Mouse (Mus musculus) bone marrow, adult 2 months (tissue): ENCODE data around the gene Tns3. TPM values are rescaled to one million over a fixed set of nuclear protein-coding genes. Genes with fewer than 3 reads are reported as not detected.
A peak's percentile ranks its signal among the peaks of the same experiment; 100 is the strongest.

Experiments used
- H3K27ac ChIP-seq: fragments of 200-500 bp; 2 replicates; pipeline ENCODE4 v1.5.1; 2012; ENCODE audit warnings: low read depth, mild to moderate bottlenecking, control low read depth, inconsistent platforms, low read length; ENCODE audit not compliant: control insufficient read depth, poor library complexity, insufficient read depth
- H3K4me1 ChIP-seq: fragments of 200-500 bp; 2 replicates; pipeline ENCODE4 v1.6.1; 2011; ENCODE audit warnings: low read length; ENCODE audit not compliant: control insufficient read depth, insufficient read depth
- H3K4me3 ChIP-seq: fragments of 200-500 bp; replicated peaks from 2 replicates; pipeline ENCODE3; 2011; ENCODE audit warnings: mild to moderate bottlenecking, low read depth, low read length, control low read depth; ENCODE audit not compliant: control insufficient read depth
- CTCF ChIP-seq: fragments of 200-500 bp; IDR thresholded peaks from 2 replicates; pipeline ENCODE4 v1.5.1; 2011; ENCODE audit warnings: low read length, control low read depth; ENCODE audit not compliant: control insufficient read depth, insufficient read depth
- POLR2A ChIP-seq: fragments of 200-500 bp; IDR thresholded peaks from 2 replicates; pipeline ENCODE4 v1.6.1; 2011; ENCODE audit warnings: low read depth, mild to moderate bottlenecking, control low read depth, low read length, borderline replicate concordance; ENCODE audit not compliant: control insufficient read depth
- WGBS: fragments of 180-500 bp; shearing (Covaris S2); methylation state at CpG from one replicate; pipeline ENCODE4 v1.1.7; 2018; 5-methylcytosine and 5-hydroxymethylcytosine counted together
- polyA plus RNA-seq: library from polyadenylated mRNA; stranded (reverse); fragments of >200 nt; gene quantifications from 2 replicates; pipeline ENCODE4 v1.2.4, GENCODE M21; 2011; ENCODE audit warnings: low replicate concordance; ENCODE audit not compliant: missing spikeins, insufficient read depth, insufficient read length

Gene Tns3
- polyA plus RNA-seq, 1 experiment: 14.9 TPM

- TF ChIP-seq POLR2A (no peak), CTCF (no peak)
- Histone ChIP-seq H3K4me1 (peaks cover 6% of the 10 kb centered on the region), H3K4me3 (no peak overlapping the region), H3K27ac (no peak overlapping the region)
- WGBS: 83% methylated on average over 5 of the region's 5 CpGs
Observed at GRCm38 (mm10) chr11:8699777-8700176, 35.4 kb upstream of the Tns3 start.

- H3K4me1 ChIP-seq: peaks cover 3% of the 10 kb centered on the region
- 32% methylated on average over 3 of the region's 3 CpGs for WGBS
- no peak overlapping the region for H3K4me3 ChIP-seq
- TF ChIP-seq CTCF (no peak), POLR2A (no peak)
- H3K27ac ChIP-seq: no peak overlapping the region
Observed at GRCm38 (mm10) chr11:8697670-8698069, 33.3 kb upstream of the Tns3 start.

- Histone ChIP-seq H3K4me3 (no peak overlapping the region), H3K4me1 (no peaks in the 10 kb centered on the region; the same call in 1 of the 2 replicates), H3K27ac (no peak overlapping the region)
- TF ChIP-seq CTCF (no peak), POLR2A (no peak)
- WGBS: 86% methylated on average over 5 of the region's 5 CpGs
Observed at GRCm38 (mm10) chr11:8694096-8694495, 29.8 kb upstream of the Tns3 start.

- TF ChIP-seq POLR2A (no peak), CTCF (no peak)
- 58% methylated on average over 16 of the region's 16 CpGs for WGBS
- H3K4me1 ChIP-seq: peaks cover 4% of the 10 kb centered on the region
- no peak overlapping the region for H3K27ac ChIP-seq
- H3K4me3 ChIP-seq: no peak overlapping the region
Observed at GRCm38 (mm10) chr11:8692536-8693471, 28.5 kb upstream of the Tns3 start.

- WGBS: 29% methylated on average over 6 of the region's 6 CpGs
- TF ChIP-seq CTCF: no peak
- no peak for TF ChIP-seq POLR2A
- Histone ChIP-seq H3K27ac (no peak overlapping the region), H3K4me1 (peaks cover 4% of the 10 kb centered on the region), H3K4me3 (no peak overlapping the region)
Observed at GRCm38 (mm10) chr11:8692162-8692535, 27.8 kb upstream of the Tns3 start.

- peaks cover 4% of the 10 kb centered on the region for H3K4me1 ChIP-seq
Observed at GRCm38 (mm10) chr11:8691605-8692004, 27.3 kb upstream of the Tns3 start.

GRCm38 (mm10) chr11:8690633-8691032 is 26.3 kb upstream of the Tns3 start:
- Histone ChIP-seq H3K27ac (no peak overlapping the region), H3K4me1 (peaks cover 4% of the 10 kb centered on the region)
- 71% methylated on average over 4 of the region's 4 CpGs for WGBS

More at GRCm38 (mm10) chr11:8691605-8692004, 27.3 kb upstream of the Tns3 start:
- TF ChIP-seq POLR2A (no peak), CTCF (no peak)
- Histone ChIP-seq H3K27ac (no peak overlapping the region), H3K4me3 (no peak overlapping the region)
- 58% methylated on average over 4 of the region's 4 CpGs for WGBS

GRCm38 (mm10) chr11:8689515-8689914 is 25.2 kb upstream of the Tns3 start:
- Histone ChIP-seq H3K27ac (peak overlapping the region; percentile 72), H3K4me1 (peaks cover 8% of the 10 kb centered on the region), H3K4me3 (peak overlapping the region; percentile 42)
- WGBS: 3% methylated on average over 7 of the region's 7 CpGs
- TF ChIP-seq POLR2A: no peak
- TF ChIP-seq CTCF: no peak

More at GRCm38 (mm10) chr11:8690633-8691032, 26.3 kb upstream of the Tns3 start:
- TF ChIP-seq CTCF: no peak
- TF ChIP-seq POLR2A: no peak
- H3K4me3 ChIP-seq: no peak overlapping the region

GRCm38 (mm10) chr11:8688907-8689306 is 24.6 kb upstream of the Tns3 start:
- peak overlapping the region; percentile 58 for H3K4me3 ChIP-seq
- peaks cover 8% of the 10 kb centered on the region for H3K4me1 ChIP-seq
- TF ChIP-seq POLR2A: no peak
- no peak for TF ChIP-seq CTCF
- WGBS: 21% methylated on average over 8 of the region's 8 CpGs
- H3K27ac ChIP-seq: peak overlapping the region; percentile 72
